Mouse (Mus musculus) yolk sac, embryonic 10.5 days (tissue): ENCODE measurements around the gene Lrrc20.

Experiments used
- DNase-seq: peaks from one replicate; pipeline ENCODE4 v3.0.0-alpha.2; 2017; ENCODE audit warnings: low spot score

Gene Lrrc20

DNA sequence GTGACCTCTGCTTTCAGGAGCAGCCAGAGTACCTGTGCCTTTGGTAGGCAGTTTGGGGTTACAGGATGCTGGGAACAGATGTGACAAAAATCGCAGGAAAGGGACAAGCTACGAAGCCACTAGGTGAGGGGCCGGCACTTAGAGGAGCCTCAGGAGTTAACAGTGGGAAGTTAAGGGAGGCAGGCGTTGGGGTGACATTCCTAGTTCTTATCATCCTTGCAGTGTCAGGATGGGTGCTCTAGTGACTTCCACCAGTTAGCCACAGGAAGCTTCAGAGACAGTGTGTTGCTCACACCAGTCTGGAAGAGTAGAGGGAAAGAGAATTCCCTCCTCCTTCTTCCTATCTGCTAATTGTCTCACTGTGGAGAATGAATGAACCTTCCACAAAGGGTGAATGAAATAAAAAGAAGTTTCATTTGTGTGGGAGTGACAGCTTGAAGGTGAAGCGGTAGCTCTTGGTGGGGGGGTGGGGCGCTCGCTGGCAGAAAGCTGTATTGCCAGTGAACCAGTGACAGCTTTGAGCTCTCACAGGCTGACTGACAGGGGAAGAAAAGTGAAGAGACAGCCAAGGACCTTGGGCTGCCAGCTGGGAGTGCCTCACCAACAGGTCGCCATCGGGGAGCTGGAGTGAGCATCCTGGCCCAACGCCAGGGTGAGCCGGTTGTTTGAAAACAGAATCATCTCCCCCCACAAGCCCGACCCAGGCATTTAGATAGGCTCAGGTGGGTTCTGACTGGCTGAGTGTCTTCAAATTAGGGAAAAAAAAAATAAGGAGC, 41.9 kb downstream of the Lrrc20 start:
- DNase-seq: no peak

DNA sequence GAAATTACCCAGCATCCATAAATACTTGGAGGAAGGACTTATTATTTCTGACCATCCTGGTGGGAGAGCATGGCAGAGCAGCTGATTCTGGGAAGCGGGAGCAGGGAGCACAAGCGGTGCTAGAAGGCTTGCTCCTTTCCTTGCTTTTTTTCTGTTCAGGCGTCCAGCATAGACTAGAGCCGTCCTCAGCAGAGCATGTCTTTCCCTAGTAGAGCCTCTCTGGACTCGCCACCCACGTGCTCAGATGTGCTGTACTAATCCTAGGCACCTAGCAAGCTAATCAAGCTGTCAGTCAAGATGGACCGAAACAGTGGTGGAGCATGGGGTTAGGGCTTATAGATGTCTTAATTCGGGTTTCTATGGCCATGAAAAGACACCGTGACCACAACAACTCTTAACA, 42.7 kb downstream of the Lrrc20 start:
- DNase-seq: no peak

DNA sequence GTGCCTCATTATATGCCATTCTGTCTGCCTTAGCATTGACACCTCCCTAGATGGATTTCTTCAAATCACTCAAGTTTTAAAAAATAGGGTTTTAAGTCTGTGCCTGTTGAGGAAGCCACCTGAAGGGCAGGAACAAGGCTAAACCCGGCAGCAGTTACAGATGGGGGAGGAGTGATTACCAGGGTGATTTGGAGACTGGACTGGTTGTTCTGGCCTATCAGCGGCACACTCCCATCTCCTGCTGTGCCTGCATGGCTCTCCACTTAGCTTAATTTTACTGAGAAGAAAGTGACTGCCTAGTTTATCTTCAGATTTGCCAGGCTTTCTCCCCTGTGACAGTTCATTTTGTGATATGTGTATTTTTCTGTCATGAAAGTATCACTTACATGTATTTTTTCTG, 43.9 kb downstream of the Lrrc20 start:
- DNase-seq: no peak

DNA sequence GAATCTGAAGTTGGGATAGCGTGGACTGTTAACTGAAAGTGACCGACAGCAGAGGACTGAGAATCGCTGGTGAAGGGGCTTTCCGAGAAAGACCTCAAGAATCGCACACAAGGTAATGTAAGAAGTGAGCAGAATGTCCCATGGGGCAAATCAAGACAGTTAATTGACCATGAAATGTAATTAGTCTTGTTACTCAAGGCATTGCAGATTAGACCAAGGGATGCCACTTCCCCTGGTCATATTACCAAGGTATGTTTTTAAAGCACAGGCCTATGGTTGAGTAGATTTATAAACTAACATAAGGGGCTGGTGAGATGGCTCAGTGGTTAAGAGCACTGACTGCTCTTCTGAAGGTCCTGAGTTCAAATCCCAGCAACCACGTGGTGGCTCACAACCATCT, 45.1 kb downstream of the Lrrc20 start:
- no peak for DNase-seq

DNA sequence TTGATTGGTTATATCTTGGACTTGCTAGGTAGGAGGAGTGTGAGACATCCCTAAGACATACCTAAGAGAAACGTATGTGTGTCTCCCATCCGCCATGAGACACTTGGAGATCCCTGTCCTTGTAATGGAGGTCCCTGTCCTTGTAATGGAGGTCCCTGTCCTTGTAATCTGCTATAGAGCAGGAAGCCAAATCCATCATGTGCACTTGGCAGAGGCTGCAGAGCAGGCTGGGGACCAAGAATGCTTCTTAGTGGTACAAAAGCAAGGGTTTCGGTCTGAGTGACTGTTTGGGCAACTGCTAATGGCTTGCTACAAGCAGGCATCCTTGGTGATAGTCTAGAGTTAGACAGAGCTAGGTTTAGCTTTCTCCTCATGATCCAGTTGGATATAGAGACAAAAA, 55.3 kb downstream of the Lrrc20 start:
- DNase-seq: no peak

DNA sequence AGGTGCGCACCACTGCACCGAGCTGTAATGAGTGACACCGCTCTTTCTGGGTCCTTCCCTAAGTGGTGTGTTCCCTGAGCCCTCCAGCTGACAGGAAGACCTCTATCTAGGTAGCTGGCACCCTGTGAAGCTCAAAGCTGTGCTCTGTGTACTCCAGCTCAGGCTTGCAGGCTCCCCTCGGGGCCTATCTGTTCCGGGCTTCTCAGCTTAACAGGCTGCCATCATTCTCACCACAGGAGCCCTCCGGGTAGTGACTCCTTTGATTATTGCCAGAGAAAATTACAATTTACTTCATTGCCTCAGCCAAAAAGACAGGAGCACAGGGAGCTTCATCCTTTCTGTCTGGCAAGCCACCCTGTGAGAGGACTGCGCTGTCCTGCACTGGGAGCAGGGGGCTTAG, 57.7 kb downstream of the Lrrc20 start:
- DNase-seq: no peak

DNA sequence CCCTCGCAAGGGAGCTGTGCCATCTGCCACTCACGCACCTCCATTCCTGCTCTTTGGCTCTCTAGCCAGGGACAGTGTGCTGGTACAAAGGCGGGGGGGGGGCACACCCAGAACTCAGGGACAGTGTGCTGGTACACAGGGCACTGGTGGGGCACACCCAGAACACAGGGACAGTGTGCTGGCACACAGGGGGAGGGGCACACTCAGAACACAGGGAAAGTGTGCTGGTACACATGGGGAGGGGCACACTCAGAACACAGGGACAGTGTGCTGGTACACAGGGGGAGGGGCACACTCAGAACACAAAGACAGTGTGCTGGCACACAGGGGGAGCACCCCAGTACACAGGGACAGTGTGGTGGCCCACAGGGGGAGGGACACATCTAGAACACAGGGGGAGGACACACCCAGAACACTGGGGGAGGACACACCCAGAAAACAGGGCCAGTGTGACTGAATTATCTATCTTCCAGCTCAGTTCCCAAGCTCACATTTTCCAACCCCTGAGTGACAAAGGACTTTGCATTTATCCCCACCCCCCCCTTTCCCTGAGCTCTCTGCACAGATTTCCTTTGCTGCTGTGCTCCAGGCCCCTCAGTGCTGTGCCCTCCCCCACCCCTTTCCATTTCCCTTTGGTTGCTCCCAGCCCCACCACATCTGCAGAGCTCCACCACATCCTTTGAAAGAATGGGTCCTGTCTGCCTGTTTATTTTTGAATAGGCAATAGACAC, 58.9 kb downstream of the Lrrc20 start:
- DNase-seq: peak; percentile 23

DNA sequence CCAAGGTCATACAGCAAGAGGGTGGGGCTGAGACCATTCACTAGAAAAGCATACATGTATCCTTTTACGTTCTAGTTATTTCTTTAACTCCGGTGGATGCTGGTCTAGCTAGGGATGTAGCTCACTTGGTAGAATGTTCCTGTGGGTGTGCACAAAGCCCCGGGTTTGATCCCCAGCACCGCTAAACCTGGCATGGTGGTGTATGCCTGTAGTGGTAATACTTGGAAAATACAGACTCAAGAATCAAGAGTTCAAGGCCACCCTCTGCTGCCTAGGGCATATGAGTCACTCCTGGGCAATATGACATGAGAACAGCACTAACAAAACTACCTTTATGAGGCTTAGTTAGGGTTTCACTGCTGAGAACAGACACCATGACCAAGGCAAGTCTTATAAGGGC, 59.8 kb downstream of the Lrrc20 start:
- no peak for DNase-seq

DNA sequence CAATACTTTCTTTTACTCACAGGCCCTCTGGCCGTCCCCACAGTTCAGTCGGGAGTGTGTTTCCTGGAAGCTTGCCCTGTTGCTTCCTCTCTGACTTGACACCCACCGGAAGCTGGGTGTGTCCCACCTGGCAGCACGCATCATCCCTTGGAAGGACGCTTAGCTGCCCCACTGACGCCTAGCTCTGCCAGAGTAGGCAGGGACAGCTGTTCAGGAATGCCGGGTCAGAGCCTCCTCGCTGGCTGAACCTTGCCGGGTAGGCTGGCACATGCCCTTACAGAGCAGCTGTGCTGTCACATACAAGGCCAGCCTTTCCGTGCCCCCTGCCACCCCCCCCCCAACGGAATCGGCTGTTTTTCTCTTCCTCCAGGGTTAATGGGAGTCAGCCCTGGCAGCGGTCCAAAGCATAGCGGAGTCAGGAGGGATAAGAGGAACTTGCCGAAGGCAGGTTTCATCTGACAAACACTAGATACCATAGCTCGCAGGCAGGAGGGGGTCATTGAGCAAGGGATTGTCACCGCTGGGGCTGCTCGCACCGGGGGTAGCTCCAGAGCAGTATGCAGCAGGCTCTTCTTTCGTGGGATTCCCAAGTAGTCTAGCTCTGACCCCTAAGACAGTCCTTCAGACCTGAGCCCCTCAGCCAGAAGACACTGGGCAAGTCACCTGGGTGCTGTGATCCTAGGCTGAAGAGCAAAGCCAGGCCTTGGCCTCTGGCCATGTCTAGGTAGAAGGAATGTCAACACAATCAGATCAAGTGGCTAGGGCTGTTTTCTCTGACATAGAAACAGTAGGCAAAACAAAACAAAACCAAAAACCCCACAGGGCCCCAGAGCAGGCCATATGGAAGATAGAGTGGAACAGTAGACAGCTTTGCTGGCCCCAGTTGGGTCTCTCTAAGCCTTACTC, 60.8 kb downstream of the Lrrc20 start:
- DNase-seq: peak; percentile 42

DNA sequence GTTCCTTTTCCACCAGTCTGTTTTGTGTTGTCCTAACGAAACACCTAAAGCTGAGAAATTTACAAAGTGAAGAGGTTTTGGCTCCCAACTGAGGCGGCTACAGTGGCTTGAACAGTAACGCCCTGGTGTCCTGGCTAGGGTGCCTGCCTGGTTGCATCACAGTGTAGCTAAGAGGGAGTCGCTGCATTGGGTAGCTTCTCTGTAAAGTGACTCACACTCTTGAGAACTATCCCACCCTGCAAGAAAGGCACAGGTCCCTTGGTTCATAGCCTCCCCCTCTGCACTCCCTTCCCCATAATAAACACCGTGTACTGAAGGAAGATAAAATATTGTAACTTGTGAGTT, 61.4 kb downstream of the Lrrc20 start:
- peak; percentile 20 for DNase-seq

DNA sequence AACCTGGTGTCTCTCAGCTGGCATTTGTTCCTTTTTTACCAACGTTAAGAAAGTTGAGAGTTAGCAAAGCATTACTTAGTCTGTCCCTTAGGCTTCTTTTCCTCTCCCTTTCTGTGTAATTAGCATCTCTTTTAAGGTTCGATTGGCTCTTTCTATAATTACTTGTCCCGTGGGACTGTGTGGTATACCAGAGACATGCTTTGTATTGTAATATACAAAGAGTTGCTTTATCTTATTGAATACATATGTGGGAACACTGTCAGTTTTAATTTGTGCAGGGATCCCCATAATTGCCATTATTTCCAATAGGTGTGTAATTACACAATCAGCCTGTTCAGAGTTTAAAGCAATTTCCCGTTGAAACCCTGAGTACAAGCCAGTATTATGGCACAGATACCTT, 62.8 kb downstream of the Lrrc20 start:
- no peak for DNase-seq

DNA sequence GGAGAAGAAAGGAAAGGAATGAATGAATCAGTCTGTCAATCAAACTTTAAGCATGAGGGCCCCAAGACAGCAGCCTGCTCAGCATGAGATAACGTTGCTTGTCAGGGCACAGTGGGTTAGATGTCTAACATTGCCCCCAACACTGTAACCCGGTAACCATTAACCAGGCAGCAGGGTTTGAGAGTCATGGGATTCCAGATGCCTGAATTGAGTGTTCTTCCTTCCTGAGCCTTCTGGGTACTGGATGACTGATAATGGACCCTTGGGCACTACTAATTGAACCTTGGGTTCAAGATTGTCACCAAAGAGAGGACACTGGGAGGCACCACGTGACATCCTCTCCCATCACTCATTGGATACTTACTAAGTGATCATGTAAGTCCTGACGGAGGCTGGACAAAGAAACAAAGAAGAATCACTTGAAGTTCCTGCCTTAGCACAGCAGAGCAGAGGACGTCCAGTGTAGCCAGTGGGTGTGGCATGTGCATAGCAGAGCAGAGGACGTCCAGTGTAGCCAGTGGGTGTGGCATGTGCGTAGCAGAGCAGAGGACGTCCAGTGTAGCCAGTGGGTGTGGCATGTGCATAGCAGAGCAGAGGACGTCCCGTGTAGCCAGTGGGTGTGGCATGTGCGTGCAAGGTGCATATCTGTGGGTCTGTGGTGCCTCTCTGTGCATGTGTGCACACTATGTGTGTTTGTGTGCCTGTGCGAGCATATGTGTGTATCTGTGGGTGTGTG, 68.7 kb downstream of the Lrrc20 start:
- peak; percentile 35 for DNase-seq

DNA sequence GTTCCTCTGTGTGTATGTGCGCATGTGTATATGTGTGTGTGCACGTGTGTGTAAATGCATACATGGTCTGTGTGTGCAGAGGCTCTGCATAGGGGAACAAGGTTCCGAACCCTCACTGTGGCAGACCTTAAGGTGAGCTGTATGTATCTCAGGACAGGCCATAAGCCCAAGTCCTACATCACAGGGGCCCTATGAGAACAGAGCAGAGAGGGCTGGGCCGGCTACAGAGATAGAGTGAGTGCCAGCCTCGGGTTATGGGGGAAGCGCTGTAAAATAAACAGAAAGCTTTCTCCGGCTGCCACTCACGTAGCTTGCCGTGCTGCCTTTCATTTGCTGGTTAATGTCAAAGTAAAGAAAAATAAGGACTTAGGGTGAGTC, 69.3 kb downstream of the Lrrc20 start:
- no peak for DNase-seq

DNA sequence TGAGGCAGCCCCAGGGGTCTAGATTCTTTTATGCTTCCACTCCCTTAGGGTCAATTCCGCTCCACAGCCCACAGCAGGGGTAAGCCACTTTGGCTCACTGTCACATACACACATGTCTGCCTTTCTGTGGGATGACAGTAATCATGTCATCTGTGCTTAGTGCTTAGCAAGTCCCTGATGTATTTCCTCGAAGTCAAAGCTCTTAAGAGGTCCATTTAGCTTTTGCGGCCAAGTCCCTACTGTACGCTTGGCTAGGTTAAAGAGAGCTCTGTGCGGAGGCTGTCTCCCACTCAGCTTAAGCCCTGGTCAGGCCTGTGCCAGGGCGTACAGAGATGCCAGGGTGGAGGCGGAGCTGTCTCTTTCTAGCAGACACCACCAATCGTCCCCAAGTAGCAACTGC, 74.5 kb downstream of the Lrrc20 start:
- DNase-seq: no peak

DNA sequence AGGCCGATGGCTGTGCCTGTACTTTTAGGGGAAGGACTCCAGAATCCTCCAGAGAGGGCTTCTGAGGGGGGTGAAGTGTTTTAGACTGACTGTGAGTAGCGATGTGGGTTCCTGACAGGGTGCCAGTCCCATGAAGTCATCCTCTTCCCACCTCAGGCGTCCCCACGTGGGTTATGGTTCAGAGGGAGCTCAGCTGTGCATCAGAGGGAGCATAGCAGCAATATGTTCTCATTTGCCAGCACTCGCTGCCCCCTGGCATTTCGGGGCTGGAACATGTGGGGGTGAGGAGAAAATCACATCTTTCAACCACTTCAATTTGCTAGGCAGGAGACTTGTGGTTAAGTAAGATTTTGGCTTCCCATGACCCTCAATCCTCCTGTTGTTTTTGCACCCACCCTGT, 79.6 kb downstream of the Lrrc20 start:
- DNase-seq: no peak

DNA sequence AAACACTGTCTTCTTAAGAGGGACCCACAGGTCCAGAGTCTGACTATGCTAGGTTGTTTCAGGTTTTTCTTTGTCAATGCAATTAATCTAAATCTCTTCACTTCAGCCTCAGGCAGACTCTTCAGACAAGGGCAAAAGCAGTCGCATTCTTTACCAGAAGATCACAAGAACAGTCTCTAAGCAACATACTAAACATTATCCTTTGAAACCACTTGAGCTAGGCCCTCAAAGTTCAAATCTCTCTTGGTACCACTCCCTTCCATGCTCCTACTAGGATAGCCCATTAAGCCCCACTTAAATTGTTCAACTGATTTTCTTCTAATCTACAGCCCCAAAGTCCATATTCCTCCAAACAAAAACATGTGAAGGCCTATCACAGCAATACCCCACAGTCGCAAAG, 83.0 kb downstream of the Lrrc20 start:
- no peak for DNase-seq

DNA sequence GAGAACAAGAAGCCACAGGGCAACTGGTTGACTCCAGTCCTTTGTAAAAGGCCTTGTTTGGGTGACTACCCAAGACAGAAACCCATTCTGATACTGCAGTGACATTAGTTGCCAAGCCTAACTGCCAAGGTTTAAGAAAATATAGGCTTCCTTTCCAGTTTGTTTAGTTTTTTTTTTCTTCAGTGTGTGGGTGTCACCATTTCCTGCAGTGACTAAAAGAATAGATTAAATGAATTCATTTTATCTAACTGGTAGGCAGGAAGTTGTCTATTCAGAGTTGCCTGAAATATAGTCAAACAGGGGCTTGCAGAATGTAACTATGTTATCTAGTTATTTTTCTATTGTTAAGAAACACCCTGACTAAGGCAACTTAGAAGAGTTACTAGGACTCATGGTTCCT, 83.9 kb downstream of the Lrrc20 start:
- no peak for DNase-seq

DNA sequence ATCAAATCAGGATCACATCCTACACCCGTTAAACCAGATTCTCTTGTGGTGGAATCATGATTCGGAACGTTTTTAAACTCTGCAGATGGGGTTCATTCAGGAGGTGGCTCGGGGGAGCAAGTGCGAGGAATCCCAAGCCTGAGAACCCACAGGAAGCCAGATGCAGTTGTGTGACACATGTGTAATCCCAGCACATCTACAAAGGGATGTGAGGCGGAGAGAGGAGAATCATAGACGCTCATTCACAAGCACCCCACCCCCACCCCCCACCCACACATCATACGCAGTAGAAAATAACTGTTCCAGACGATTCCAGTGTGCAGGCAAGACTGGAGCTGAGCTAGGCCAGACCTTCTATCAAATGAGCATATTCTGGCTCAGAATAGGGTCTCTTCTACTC, 87.9 kb downstream of the Lrrc20 start:
- no peak for DNase-seq

DNA sequence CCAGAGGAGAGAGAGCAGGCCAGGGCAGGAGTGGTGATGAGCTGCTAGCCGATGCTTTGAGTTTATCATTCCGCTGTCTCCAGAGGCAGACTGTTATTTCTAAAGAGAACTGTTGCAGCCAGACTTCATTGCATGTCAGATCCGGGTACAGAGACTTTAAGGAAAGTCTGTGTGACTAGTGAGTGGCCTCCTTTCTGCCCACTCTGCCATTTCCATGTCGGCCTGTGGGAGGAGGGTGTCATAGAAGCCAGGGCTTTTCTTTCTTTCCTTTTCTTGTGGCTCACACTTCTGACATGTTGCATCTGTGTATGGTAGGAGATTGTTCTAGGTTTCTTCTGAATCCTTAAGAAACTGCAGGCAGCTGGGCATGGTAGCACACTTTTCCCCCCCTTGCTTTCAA, 88.8 kb downstream of the Lrrc20 start:
- no peak for DNase-seq

DNA sequence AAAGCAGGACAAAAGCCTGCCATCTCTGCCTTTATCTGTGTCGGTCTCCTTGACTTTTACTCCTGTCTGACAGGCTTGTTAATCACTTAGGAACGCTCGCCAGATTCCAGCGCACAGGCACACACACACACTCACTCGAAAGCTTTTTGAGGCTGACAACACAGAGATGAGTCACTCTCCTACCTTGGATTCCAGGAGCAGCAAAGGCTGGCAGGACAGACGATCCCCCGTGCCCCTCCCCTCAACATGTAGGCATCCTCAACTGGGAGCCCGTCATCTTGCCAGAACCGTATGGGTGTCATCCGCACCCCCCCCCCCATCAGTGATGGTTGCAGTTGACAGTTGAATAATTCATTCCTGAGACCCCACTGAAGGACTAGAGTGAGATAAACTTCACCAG, 94.6 kb downstream of the Lrrc20 start:
- peak; percentile 8 for DNase-seq

DNA sequence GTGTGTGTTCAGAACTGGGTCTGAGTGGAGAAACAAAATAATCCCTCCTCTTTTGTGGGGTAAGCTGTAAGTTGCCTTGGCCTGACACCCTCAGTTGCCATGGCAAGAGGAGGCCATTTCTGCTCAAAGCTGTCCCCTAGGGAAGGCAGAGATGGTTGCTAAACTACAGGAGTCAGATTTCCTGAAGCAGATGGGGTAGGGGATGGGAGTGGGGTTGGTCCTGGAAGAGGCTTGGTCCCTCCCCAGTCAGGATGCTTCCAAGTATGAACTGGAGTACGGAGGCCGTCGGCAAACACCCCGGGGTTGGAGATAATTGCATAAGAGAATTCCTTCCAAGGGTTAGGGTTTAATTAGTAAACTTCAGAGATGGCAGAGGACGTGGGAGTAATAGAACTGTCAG, 96.5 kb downstream of the Lrrc20 start:
- DNase-seq: no peak

DNA sequence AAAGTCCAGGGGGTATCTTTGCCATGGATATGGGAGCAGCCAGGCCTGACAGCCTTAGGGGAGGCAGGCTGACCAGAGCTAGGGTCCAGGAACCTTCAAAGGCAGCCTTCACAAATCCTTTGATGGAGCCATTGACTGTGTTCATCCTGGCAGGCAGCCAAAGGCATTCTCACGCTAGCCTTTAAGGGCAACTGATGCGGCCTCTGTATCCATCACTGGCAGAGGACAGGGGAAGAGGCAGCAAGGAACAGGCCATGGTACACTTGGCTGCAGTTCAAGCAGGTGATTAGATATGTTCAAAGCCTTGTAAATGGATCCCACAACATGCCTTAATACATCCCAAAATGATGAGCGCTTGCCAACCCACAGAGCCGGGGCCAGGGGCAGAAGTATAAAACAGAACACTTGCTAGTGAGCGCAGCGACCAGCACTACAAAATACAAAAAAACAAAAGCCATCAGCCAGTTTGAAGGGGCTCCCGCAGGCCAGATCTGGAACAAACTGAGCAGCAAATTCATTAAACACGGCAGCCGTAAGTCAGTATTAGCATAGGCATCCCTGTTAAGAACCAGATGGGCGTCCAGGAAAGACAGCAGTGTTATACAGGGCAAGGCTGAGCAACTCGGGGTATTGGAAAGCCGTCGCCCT, 100.6 kb downstream of the Lrrc20 start:
- no peak for DNase-seq
